Mouse (Mus musculus) frontal cortex, postnatal 25 days (tissue): ENCODE results near the gene Chp2.
A peak's percentile ranks its signal among the peaks of the same experiment; 100 is the strongest.
"Not testable (repeated sequence)": the region's sequence is repeated elsewhere in the genome, so short reads cannot be mapped to it uniquely, and the experiment has no call there.

ENCODE experiments used
- DNase-seq, 2 experiments: peaks; one replicate each; pipeline ENCODE4 v3.0.0; 2022; ENCODE audit warnings: low spot score in 2 of 2

Chp2 gene

GRCm38 (mm10) chr7:122242744-122243143, 23.4 kb downstream of the Chp2 start:
- not testable (repeated sequence) for DNase-seq

- DNase-seq: no peak
Measured at GRCm38 (mm10) chr7:122244166-122244565, 24.9 kb downstream of the Chp2 start.

GRCm38 (mm10) chr7:122244584-122244983, 25.3 kb downstream of the Chp2 start:
- no peak for DNase-seq

GRCm38 (mm10) chr7:122245976-122246375, 26.7 kb downstream of the Chp2 start:
- DNase-seq: no peak

GRCm38 (mm10) chr7:122247254-122247864, 28.1 kb downstream of the Chp2 start:
- DNase-seq: no peak

GRCm38 (mm10) chr7:122249321-122249821, 30.1 kb downstream of the Chp2 start:
- DNase-seq: peak in 1 of 2 experiments; percentile 26

GRCm38 (mm10) chr7:122251197-122252011, 32.1 kb downstream of the Chp2 start:
- DNase-seq: peak; percentile 76 to 77

- DNase-seq: no peak
Measured at GRCm38 (mm10) chr7:122256722-122257121, 37.4 kb downstream of the Chp2 start.

- DNase-seq: no peak
Measured at GRCm38 (mm10) chr7:122258521-122258920, 39.2 kb downstream of the Chp2 start.

GRCm38 (mm10) chr7:122260055-122260602, 40.8 kb downstream of the Chp2 start:
- no peak for DNase-seq

GRCm38 (mm10) chr7:122268983-122269486, 49.7 kb downstream of the Chp2 start:
- no peak for DNase-seq

- DNase-seq: no peak
Measured at GRCm38 (mm10) chr7:122272334-122272733, 53.0 kb downstream of the Chp2 start.
